Mouse (Mus musculus): ENCODE measurements around the gene Rhod.

DNA sequence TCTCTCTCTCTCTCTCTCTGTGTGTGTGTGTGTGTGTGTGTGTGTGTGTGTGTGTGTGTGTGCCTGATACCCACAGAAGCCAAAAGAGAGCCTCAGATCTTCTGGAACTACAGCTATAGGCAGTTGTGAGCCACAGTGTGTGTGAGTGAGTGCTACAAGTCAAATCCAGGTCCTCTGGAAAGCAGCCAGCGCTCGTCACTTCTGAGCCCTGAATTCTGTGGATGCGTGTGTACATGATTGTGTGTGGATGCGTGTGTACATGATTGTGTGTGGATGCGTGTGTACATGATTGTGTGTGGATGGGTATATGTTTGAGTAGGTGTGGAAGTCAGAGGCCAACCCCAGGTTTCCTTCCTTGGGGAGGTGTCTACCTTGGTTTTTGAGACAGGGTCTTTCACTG lies 34.3 kb upstream of the Rhod start:
- TF ChIP-seq CTCF (IDR thresholded peaks at IDR 0.05; ENCODE audit: low read depth): no peak
- no peak for TF ChIP-seq EP300 (IDR thresholded peaks at IDR 0.05; ENCODE audit: low read depth)

All from heart, postnatal 0 days (tissue).